Comparison of ENCODE assay signal across 24 mouse cellular contexts in genomic region chr12:32764747-32765146, GRCm38 (mm10).
"Had no signal": no experiment of that assay in that cellular context is flagged by ENCODE, and none has a peak within 500 bp of the region (broad histone marks: within the 10 kb centered on the region; RNA-seq: fewer than 3 reads in every experiment).

No protein-coding gene starts in this region.

- ATAC-seq: hindbrain, postnatal 0 days; liver, embryonic 12.5 days had no signal

- H3K4me2 ChIP-seq: heart, embryonic 12.5 days; hindbrain, embryonic 13.5 days; hindbrain, embryonic 15.5 days; limb, embryonic 13.5 days; limb, embryonic 15.5 days; liver, embryonic 12.5 days had no signal

- H3K4me1 ChIP-seq: hindbrain, embryonic 10.5 days; hindbrain, embryonic 13.5 days; hindbrain, embryonic 15.5 days; limb, embryonic 15.5 days; liver, embryonic 12.5 days had no signal

- H3K9ac ChIP-seq: heart, embryonic 12.5 days; hindbrain, embryonic 13.5 days; hindbrain, embryonic 15.5 days; limb, embryonic 13.5 days; limb, embryonic 15.5 days; liver, embryonic 12.5 days; liver, embryonic 14.5 days had no signal

- H3K4me3 ChIP-seq: gastrocnemius, adult 2 months; heart, embryonic 10.5 days; heart, embryonic 12.5 days; hindbrain, embryonic 10.5 days; hindbrain, embryonic 13.5 days; hindbrain, embryonic 15.5 days; layer of hippocampus, adult 2 months; limb, embryonic 13.5 days; limb, embryonic 15.5 days; liver, embryonic 12.5 days had no signal

- DNase-seq: gastrocnemius, adult 2 months; gastrocnemius, postnatal 10 days; gastrocnemius, postnatal 25 days; heart, postnatal 10 days; heart, postnatal 4 days; kidney, adult 18-20 months; kidney, adult 8-10 months; kidney, postnatal 10 days; kidney, postnatal 25 days; kidney, postnatal 4 days; layer of hippocampus, adult 9-11 months; layer of hippocampus, postnatal 36 days; left cerebral cortex, postnatal 4 days had no signal

- H3K27ac ChIP-seq: heart, embryonic 10.5 days; hindbrain, embryonic 10.5 days; hindbrain, embryonic 13.5 days; hindbrain, embryonic 15.5 days; hindbrain, postnatal 0 days; layer of hippocampus, adult 2 months; limb, embryonic 13.5 days; limb, embryonic 15.5 days; liver, embryonic 12.5 days; liver, embryonic 14.5 days had no signal

- H3K27me3 ChIP-seq: hindbrain, embryonic 13.5 days; hindbrain, embryonic 15.5 days; limb, embryonic 13.5 days; limb, embryonic 15.5 days; liver, embryonic 12.5 days had no signal

- H3K9me3 ChIP-seq: heart, embryonic 10.5 days; heart, embryonic 12.5 days; hindbrain, embryonic 10.5 days; hindbrain, embryonic 13.5 days; hindbrain, embryonic 15.5 days; limb, embryonic 13.5 days; limb, embryonic 15.5 days; liver, embryonic 12.5 days had no signal

- H3K36me3 ChIP-seq: heart, embryonic 10.5 days; heart, embryonic 12.5 days; hindbrain, embryonic 10.5 days; hindbrain, embryonic 13.5 days; hindbrain, embryonic 15.5 days; limb, embryonic 13.5 days; limb, embryonic 15.5 days; liver, embryonic 12.5 days had no signal
